Mouse (Mus musculus): ENCODE data around the gene Fam171a1.

DNA sequence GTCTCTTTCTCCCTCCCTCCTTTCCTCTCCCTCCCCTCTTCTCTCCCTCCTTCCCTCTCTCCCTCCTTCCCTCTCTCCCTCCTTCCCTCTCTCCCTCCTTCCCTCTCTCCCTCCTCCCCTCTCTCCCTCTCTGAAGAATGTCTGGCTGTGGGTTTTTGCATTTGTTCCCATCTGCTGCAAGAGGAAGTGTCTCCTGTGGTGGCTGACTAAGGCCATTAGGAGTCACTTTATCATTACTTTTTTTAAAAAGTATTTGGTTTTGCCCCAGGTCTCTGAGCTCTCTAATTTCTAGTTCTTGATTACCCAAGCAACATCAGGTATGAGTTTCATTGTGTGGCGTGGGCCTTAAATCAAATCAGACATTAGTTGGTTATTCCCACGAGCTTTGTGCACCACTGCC is 162.1 kb downstream of the Fam171a1 start:
- no peak for TF ChIP-seq CTCF (IDR thresholded peaks at IDR 0.05)
- no peak for TF ChIP-seq EP300 (IDR thresholded peaks at IDR 0.05)

Data from lung, postnatal 0 days (tissue).